Mouse (Mus musculus): ENCODE results near the gene Scn7a. TPM values are rescaled to one million over a fixed set of nuclear protein-coding genes. Genes with fewer than 3 reads are reported as not detected.

Gene Scn7a
- total RNA-seq, 1 experiment from 2014 or later, result not detected

DNA sequence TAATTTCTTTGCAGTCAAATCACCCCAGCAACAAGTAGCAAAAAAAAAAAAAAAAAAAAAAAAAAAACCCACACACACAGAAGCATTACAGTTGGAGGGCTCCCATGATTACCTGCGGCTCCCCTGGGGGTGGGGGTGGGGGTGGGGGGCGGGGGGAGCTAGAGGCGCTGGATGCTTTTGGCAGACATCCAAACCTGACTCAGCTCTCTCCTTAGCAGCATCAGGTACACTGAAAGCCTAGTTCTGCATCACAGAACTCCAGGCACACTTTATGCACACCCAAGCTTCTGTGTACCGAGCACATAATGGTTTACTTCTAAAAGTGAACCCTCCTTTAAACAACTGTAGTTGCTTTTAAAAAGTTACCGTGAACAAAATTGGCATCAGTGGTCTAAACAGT, 152.0 kb downstream of the Scn7a start:
- ATAC-seq (ENCODE audit: extremely low read depth, insufficient number of reproducible peaks, low FRiP score, poor library complexity, severe bottlenecking), result no peak

Other genes starting within 250 kb of the Scn7a start
- gene Scn9a, start 150.0 kb downstream of the Scn7a start, total RNA-seq (2017), result not detected in 2 replicates